Mouse (Mus musculus) heart, adult 2 months (tissue): Measurements from ENCODE around the gene Mpp3.

Source experiments
- EP300 ChIP-seq: fragments of 200-500 bp; IDR thresholded peaks from 2 replicates; pipeline ENCODE4 v1.6.1; 2011; ENCODE audit warnings: low read depth, low read length, control low read depth; ENCODE audit not compliant: insufficient read depth
- POLR2A ChIP-seq: fragments of 200-500 bp; IDR thresholded peaks from 2 replicates; pipeline ENCODE4 v1.6.1; 2011; ENCODE audit warnings: mild to moderate bottlenecking, low read depth, low read length, control low read depth; ENCODE audit not compliant: insufficient read depth

DNA sequence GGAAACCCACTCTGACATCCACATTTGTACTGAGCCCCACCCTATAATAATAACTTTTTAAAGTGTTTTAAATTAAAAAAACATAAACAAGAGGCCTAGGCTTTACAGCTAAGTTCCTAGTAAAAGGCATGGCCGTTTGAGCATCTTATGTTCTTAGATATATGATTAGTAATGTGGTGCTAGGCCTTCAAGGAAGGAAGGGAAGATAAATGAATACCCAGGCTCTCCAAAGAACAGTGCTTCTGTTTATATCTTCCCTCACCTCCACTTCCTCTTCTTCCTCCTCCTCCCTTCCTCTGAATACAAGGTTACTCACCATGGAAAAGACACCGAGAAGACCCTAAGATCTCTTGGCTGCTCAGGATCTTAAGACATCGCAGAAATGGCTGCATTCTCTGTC, 36.4 kb downstream of the Mpp3 start:
- TF ChIP-seq EP300, result no peak
- no peak for TF ChIP-seq POLR2A
